Mouse (Mus musculus): ENCODE data around the gene Hist3h2ba.

DNA sequence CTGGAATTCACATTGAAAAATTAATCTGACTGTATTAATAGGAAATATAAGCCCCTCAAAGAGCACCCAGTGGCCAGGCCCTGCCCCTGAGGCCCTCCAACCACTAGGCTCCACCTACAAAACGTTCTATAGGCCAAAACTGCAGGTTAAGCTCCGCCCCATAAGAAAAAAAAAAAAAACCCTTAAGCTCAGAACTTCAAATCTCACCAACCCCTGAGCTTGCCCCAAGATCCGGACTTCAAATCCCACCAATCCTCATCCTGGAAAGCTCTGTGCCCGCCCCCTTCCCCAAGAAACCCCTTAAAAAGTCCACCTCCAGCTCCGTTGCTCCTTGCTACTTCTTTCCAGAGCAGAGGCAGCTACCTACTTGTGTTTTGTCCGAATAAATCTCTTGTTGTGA is 43.9 kb upstream of the Hist3h2ba start:
- no peak for TF ChIP-seq POLR2A (IDR thresholded peaks at IDR 0.05; ENCODE audit: extremely low read depth, insufficient read depth, low read length)
- TF ChIP-seq CTCF (IDR thresholded peaks at IDR 0.05; ENCODE audit: low read depth, low read length), result no peak
